Comparison of ENCODE assay signal across 11 mouse cellular contexts in genomic region chr7:55859518-55859872, GRCm38 (mm10). TPM values are rescaled to one million over a fixed set of nuclear protein-coding genes. Genes with fewer than 3 reads are reported as not detected.
DNase-seq lines count a peak whose midpoint lies in the region; ATAC-seq and TF ChIP-seq lines count a peak whose summit lies in the region.
"Had no signal": no experiment of that assay in that cellular context is flagged by ENCODE, and none has a peak within 500 bp of the region (broad histone marks: within the 10 kb centered on the region; RNA-seq: fewer than 3 reads in every experiment).

No protein-coding gene starts in this region.

- H3K9ac ChIP-seq in intestine, embryonic 15.5 days: no peak overlapping the region
- H3K9ac ChIP-seq in intestine, postnatal 0 days (ENCODE audit: low read depth, low read length): no peak overlapping the region
- H3K9ac ChIP-seq in midbrain, embryonic 13.5 days (replicated peaks): no peak overlapping the region
- H3K9ac ChIP-seq: forebrain, embryonic 12.5 days; limb, embryonic 15.5 days had no signal

- no peaks in the 10 kb centered on the region for H3K9me3 ChIP-seq in intestine, embryonic 15.5 days
- no peaks in the 10 kb centered on the region for H3K9me3 ChIP-seq in intestine, postnatal 0 days (ENCODE audit: control insufficient read depth)
- no peaks in the 10 kb centered on the region for H3K9me3 ChIP-seq in midbrain, embryonic 13.5 days
- H3K9me3 ChIP-seq: forebrain, embryonic 12.5 days; limb, embryonic 15.5 days had no signal

- 74% methylated on average over 2 of the region's 2 CpGs for WGBS in intestine, embryonic 15.5 days
- WGBS in intestine, postnatal 0 days: 85% methylated on average over 2 of the region's 2 CpGs
- 87% methylated on average over 2 of the region's 2 CpGs for WGBS in midbrain, embryonic 13.5 days

- no peaks in the 10 kb centered on the region for H3K36me3 ChIP-seq in intestine, embryonic 15.5 days
- no peaks in the 10 kb centered on the region for H3K36me3 ChIP-seq in intestine, postnatal 0 days (ENCODE audit: control insufficient read depth, insufficient read depth)
- peaks cover 4% of the 10 kb centered on the region; the same call in 1 of the 2 replicates for H3K36me3 ChIP-seq in midbrain, embryonic 13.5 days
- H3K36me3 ChIP-seq: forebrain, embryonic 12.5 days had no signal

- DNase-seq in urinary bladder, postnatal 14 days (ENCODE audit: low spot score): peak; percentile 18
- no peak for DNase-seq in urinary bladder, postnatal 10 days (ENCODE audit: low spot score)
- peak; percentile 29 for DNase-seq in lung, postnatal 36 days
- DNase-seq: heart, postnatal 10 days; kidney, postnatal 14 days had no signal

- H3K27me3 ChIP-seq in intestine, embryonic 15.5 days (replicated peaks): no peaks in the 10 kb centered on the region
- H3K27me3 ChIP-seq in intestine, postnatal 0 days (replicated peaks; ENCODE audit: control insufficient read depth, insufficient read depth, low read length): no peaks in the 10 kb centered on the region
- H3K27me3 ChIP-seq in midbrain, embryonic 13.5 days: no peaks in the 10 kb centered on the region
- H3K27me3 ChIP-seq: forebrain, embryonic 12.5 days; limb, embryonic 15.5 days had no signal

- peak; percentile 62 for ATAC-seq in intestine, embryonic 15.5 days
- ATAC-seq in intestine, postnatal 0 days: no peak
- ATAC-seq in erythroid progenitor cell, adult 5-6 weeks (replicated peaks; ENCODE audit: low FRiP score, poor library complexity, severe bottlenecking): no peak
- no peak for ATAC-seq in midbrain, embryonic 13.5 days

- H3K4me2 ChIP-seq in intestine, embryonic 15.5 days (replicated peaks): no peak overlapping the region
- H3K4me2 ChIP-seq in intestine, postnatal 0 days (replicated peaks; ENCODE audit: low read depth): no peak overlapping the region
- H3K4me2 ChIP-seq in midbrain, embryonic 13.5 days (replicated peaks): no peak overlapping the region
- H3K4me2 ChIP-seq: forebrain, embryonic 12.5 days; limb, embryonic 15.5 days had no signal

- 0 out of 2 replicates have a peak, but pooled peaks cover 2% of the 10 kb centered on the region for H3K4me1 ChIP-seq in intestine, embryonic 15.5 days (replicated peaks)
- no peaks in the 10 kb centered on the region for H3K4me1 ChIP-seq in intestine, postnatal 0 days (replicated peaks; ENCODE audit: control insufficient read depth, insufficient read depth, low read length)
- H3K4me1 ChIP-seq in midbrain, embryonic 13.5 days (replicated peaks): no peaks in the 10 kb centered on the region
- H3K4me1 ChIP-seq: forebrain, embryonic 12.5 days had no signal

- no peak overlapping the region for H3K27ac ChIP-seq in intestine, embryonic 15.5 days
- no peak overlapping the region for H3K27ac ChIP-seq in intestine, postnatal 0 days (ENCODE audit: low read depth, low read length)
- H3K27ac ChIP-seq in midbrain, embryonic 13.5 days: no peak overlapping the region
- H3K27ac ChIP-seq: forebrain, embryonic 12.5 days; limb, embryonic 15.5 days had no signal

- H3K4me3 ChIP-seq in intestine, embryonic 15.5 days (replicated peaks): no peak overlapping the region
- H3K4me3 ChIP-seq in intestine, postnatal 0 days (ENCODE audit: low read depth, low read length): no peak overlapping the region
- H3K4me3 ChIP-seq in midbrain, embryonic 13.5 days (replicated peaks): no peak overlapping the region
- H3K4me3 ChIP-seq: forebrain, embryonic 12.5 days; limb, embryonic 15.5 days had no signal

- TF ChIP-seq CTCF in intestine, postnatal 0 days (IDR thresholded peaks at IDR 0.05; ENCODE audit: low read depth): no peak

RNA-seq across cellular contexts. Expression of gene Cyfip1, which starts 17.9 kb away (rescaled TPM):
- polyA plus RNA-seq in intestine, embryonic 15.5 days (2015; fragmentation: Nextera tagmentation; extraction: Ambion mirVana): 94.6 and 94.7 TPM in 2 replicates
- 49.0 and 54.2 TPM in 2 replicates for polyA plus RNA-seq in intestine, postnatal 0 days (2015; fragmentation: Nextera tagmentation; extraction: Ambion mirVana)
- total RNA-seq in erythroid progenitor cell, adult 5-6 weeks (2015; ENCODE audit: low replicate concordance): 10.5 and 11.9 TPM in 2 replicates
- total RNA-seq in erythroid progenitor cell, adult 5-6 weeks (2017; ENCODE audit: low replicate concordance): 6.5 and 8.3 TPM in 2 replicates
- 52.8 and 56.3 TPM in 2 replicates for polyA plus RNA-seq in midbrain, embryonic 13.5 days (2015; fragmentation: Nextera tagmentation; extraction: Ambion mirVana)
